Mouse (Mus musculus): ENCODE data around the gene Dzank1.

GRCm38 (mm10) chr2:144464799-144465760 lies 62.1 kb downstream of the Dzank1 start:
- TF ChIP-seq CTCF (IDR thresholded peaks at IDR 0.05; ENCODE audit: borderline replicate concordance, control insufficient read depth, extremely low read depth, insufficient read depth, low read length, poor library complexity), result no peak
- no peak for TF ChIP-seq POLR2A (IDR thresholded peaks at IDR 0.05; ENCODE audit: control insufficient read depth, extremely low read depth, insufficient read depth, low read length, poor library complexity)
